Mouse (Mus musculus) liver (tissue): ENCODE data around the gene Vcl.

Source experiments
- DNase-seq: peaks from one replicate; pipeline ENCODE4 v3.0.0-alpha.2; 2020; ENCODE audit warnings: mixed read lengths

Gene Vcl

GRCm38 (mm10) chr14:20945296-20945695, 16.1 kb downstream of the Vcl start:
- no peak for DNase-seq

GRCm38 (mm10) chr14:20956021-20956420, 26.8 kb downstream of the Vcl start:
- no peak for DNase-seq

- DNase-seq, result no peak
Measured at GRCm38 (mm10) chr14:20958971-20959370, 29.8 kb downstream of the Vcl start.

- DNase-seq, result no peak
Measured at GRCm38 (mm10) chr14:20962466-20962865, 33.3 kb downstream of the Vcl start.

- no peak for DNase-seq
Measured at GRCm38 (mm10) chr14:20962906-20963305, 33.7 kb downstream of the Vcl start.

GRCm38 (mm10) chr14:20963863-20964262, 34.7 kb downstream of the Vcl start:
- no peak for DNase-seq

GRCm38 (mm10) chr14:20964285-20964684, 35.1 kb downstream of the Vcl start:
- DNase-seq, result no peak

GRCm38 (mm10) chr14:20966959-20967670, 37.9 kb downstream of the Vcl start:
- no peak for DNase-seq

GRCm38 (mm10) chr14:20969066-20969465, 39.9 kb downstream of the Vcl start:
- no peak for DNase-seq

GRCm38 (mm10) chr14:20970389-20970788, 41.2 kb downstream of the Vcl start:
- DNase-seq, result no peak

GRCm38 (mm10) chr14:20970927-20971326, 41.7 kb downstream of the Vcl start:
- DNase-seq, result no peak

GRCm38 (mm10) chr14:20973821-20974220, 44.6 kb downstream of the Vcl start:
- no peak for DNase-seq

- DNase-seq, result no peak
Measured at GRCm38 (mm10) chr14:20976741-20977140, 47.5 kb downstream of the Vcl start.

- DNase-seq, result no peak
Measured at GRCm38 (mm10) chr14:20977726-20978125, 48.5 kb downstream of the Vcl start.

GRCm38 (mm10) chr14:20983832-20984231, 54.6 kb downstream of the Vcl start:
- no peak for DNase-seq

GRCm38 (mm10) chr14:20985482-20985881, 56.3 kb downstream of the Vcl start:
- DNase-seq, result no peak

- no peak for DNase-seq
Measured at GRCm38 (mm10) chr14:20991492-20991891, 62.3 kb downstream of the Vcl start.

GRCm38 (mm10) chr14:20993067-20993691, 64.0 kb downstream of the Vcl start:
- peak; percentile 42 for DNase-seq

GRCm38 (mm10) chr14:20994475-20994874, 65.3 kb downstream of the Vcl start:
- no peak for DNase-seq

- no peak for DNase-seq
Measured at GRCm38 (mm10) chr14:20995497-20995896, 66.3 kb downstream of the Vcl start.

- DNase-seq, result no peak
Measured at GRCm38 (mm10) chr14:20996361-20996760, 67.2 kb downstream of the Vcl start.

- DNase-seq, result no peak
Measured at GRCm38 (mm10) chr14:20997548-20997947, 68.3 kb downstream of the Vcl start.

- no peak for DNase-seq
Measured at GRCm38 (mm10) chr14:20999617-21000016, 70.4 kb downstream of the Vcl start.

- no peak for DNase-seq
Measured at GRCm38 (mm10) chr14:21013800-21014334, 84.7 kb downstream of the Vcl start.
